Mouse (Mus musculus) cerebellum, postnatal 36 days (tissue): ENCODE results near the gene Mmp2.
A peak's percentile ranks its signal among the peaks of the same experiment; 100 is the strongest.
"Not testable (repeated sequence)": the region's sequence is repeated elsewhere in the genome, so short reads cannot be mapped to it uniquely, and the experiment has no call there.

Experiments used
- DNase-seq, 2 experiments: peaks; one replicate each; pipeline ENCODE4 v3.0.0; 2021 to 2022; ENCODE audit warnings: mixed read lengths in 2 of 2

The Mmp2 gene

GRCm38 (mm10) chr8:92839161-92839560, 12.1 kb downstream of the Mmp2 start:
- DNase-seq = no peak

- no peak for DNase-seq
These were observed 12.8 kb downstream of the Mmp2 start for GRCm38 (mm10) chr8:92839876-92840275.

- no peak for DNase-seq
These were observed 19.6 kb downstream of the Mmp2 start for GRCm38 (mm10) chr8:92846684-92847083.

- DNase-seq = no peak
These were observed 20.2 kb downstream of the Mmp2 start for GRCm38 (mm10) chr8:92847299-92847698.

- DNase-seq = no peak
These were observed 22.2 kb downstream of the Mmp2 start for GRCm38 (mm10) chr8:92849261-92849660.

- peak; percentile 35 to 52 for DNase-seq
These were observed 23.1 kb downstream of the Mmp2 start for GRCm38 (mm10) chr8:92850239-92850638.

GRCm38 (mm10) chr8:92851381-92851780, 24.3 kb downstream of the Mmp2 start:
- DNase-seq = no peak

- no peak for DNase-seq
These were observed 26.3 kb downstream of the Mmp2 start for GRCm38 (mm10) chr8:92853188-92853983.

- DNase-seq = no peak
These were observed 27.6 kb downstream of the Mmp2 start for GRCm38 (mm10) chr8:92854673-92855072.

- DNase-seq = peak; percentile 45 to 65
These were observed 28.2 kb downstream of the Mmp2 start, which contains the start of gene Lpcat2 for GRCm38 (mm10) chr8:92855171-92855894. TSS of gene Lpcat2 (plus strand) at chr8:92855339.

- DNase-seq = no peak
These were observed 29.3 kb downstream of the Mmp2 start for GRCm38 (mm10) chr8:92856273-92856986.

- no peak for DNase-seq
These were observed 31.5 kb downstream of the Mmp2 start for GRCm38 (mm10) chr8:92858475-92859182.

GRCm38 (mm10) chr8:92861977-92862376, 34.9 kb downstream of the Mmp2 start:
- DNase-seq = no peak

- DNase-seq = no peak
These were observed 43.2 kb downstream of the Mmp2 start for GRCm38 (mm10) chr8:92870281-92870680.

- DNase-seq = no peak
These were observed 45.1 kb downstream of the Mmp2 start for GRCm38 (mm10) chr8:92872063-92872759.

- no peak for DNase-seq
These were observed 48.7 kb downstream of the Mmp2 start for GRCm38 (mm10) chr8:92875795-92876194.

- DNase-seq = no peak
These were observed 54.2 kb downstream of the Mmp2 start for GRCm38 (mm10) chr8:92881247-92881646.

- DNase-seq = no peak
These were observed 56.7 kb downstream of the Mmp2 start for GRCm38 (mm10) chr8:92883771-92884170.

- DNase-seq = not testable (repeated sequence)
These were observed 65.1 kb downstream of the Mmp2 start for GRCm38 (mm10) chr8:92892216-92892615.

GRCm38 (mm10) chr8:92893870-92894269, 66.8 kb downstream of the Mmp2 start:
- DNase-seq = no peak

- DNase-seq = no peak
These were observed 68.0 kb downstream of the Mmp2 start for GRCm38 (mm10) chr8:92895053-92895452.

GRCm38 (mm10) chr8:92896056-92896455, 69.0 kb downstream of the Mmp2 start:
- no peak for DNase-seq
